Mouse (Mus musculus) G1E (cell line): ENCODE data around the gene Cflar.

ENCODE experiments used
- CTCF ChIP-seq: IDR thresholded peaks from 2 replicates; pipeline ENCODE4 v1.5.1; 2012; ENCODE audit warnings: low read depth, low read length, inconsistent platforms, mixed read lengths
- GATA1 ChIP-seq: IDR thresholded peaks from 2 replicates; pipeline ENCODE4 v1.6.1; 2012; ENCODE audit warnings: borderline replicate concordance, low read length, inconsistent platforms, mixed read lengths

- TF ChIP-seq CTCF (no peak), GATA1 (no peak)
Observed at GRCm38 (mm10) chr1:58719356-58719945, 8.1 kb downstream of the Cflar start.
